Mouse (Mus musculus) testis, adult 2 months (tissue): ENCODE data around the gene Rps15. TPM values are rescaled to one million over a fixed set of nuclear protein-coding genes. Genes with fewer than 3 reads are reported as not detected.

ENCODE experiments used
- H3K27ac ChIP-seq: fragments of 200-500 bp; 2 replicates; pipeline ENCODE4 v1.5.1; 2012; ENCODE audit warnings: low read depth, low read length; ENCODE audit not compliant: control insufficient read depth, insufficient read depth
- H3K27me3 ChIP-seq: fragments of 200-500 bp; 2 replicates; pipeline ENCODE4 v1.6.1; 2012; ENCODE audit warnings: mild to moderate bottlenecking, low read length, moderate library complexity; ENCODE audit not compliant: control insufficient read depth, insufficient read depth
- H3K36me3 ChIP-seq: fragments of 200-500 bp; 2 replicates; pipeline ENCODE4 v1.6.1; 2012; ENCODE audit warnings: mild to moderate bottlenecking, low read length; ENCODE audit not compliant: control insufficient read depth, insufficient read depth
- H3K4me1 ChIP-seq: fragments of 200-500 bp; 2 replicates; pipeline ENCODE4 v1.6.1; 2012; ENCODE audit warnings: low read length; ENCODE audit not compliant: control insufficient read depth, insufficient read depth
- H3K4me3 ChIP-seq: fragments of 200-500 bp; 2 replicates; pipeline ENCODE4 v1.5.1; 2012; ENCODE audit warnings: low read depth, mild to moderate bottlenecking, low read length, moderate library complexity, mixed read lengths; ENCODE audit not compliant: control insufficient read depth
- CTCF ChIP-seq: fragments of 200-500 bp; IDR thresholded peaks from 2 replicates; pipeline ENCODE4 v1.5.1; 2012; ENCODE audit warnings: low read depth, mild to moderate bottlenecking, inconsistent platforms, low read length, moderate library complexity; ENCODE audit not compliant: control insufficient read depth, insufficient read depth, insufficient replicate concordance
- POLR2A ChIP-seq: fragments of 200-500 bp; IDR thresholded peaks from 2 replicates; pipeline ENCODE4 v1.6.1; 2012; ENCODE audit warnings: low read depth, mild to moderate bottlenecking, inconsistent platforms, low read length, moderate library complexity; ENCODE audit not compliant: control insufficient read depth
- polyA plus RNA-seq: library from polyadenylated mRNA; depleted of rRNA; stranded (reverse); fragments of >200 nt; gene quantifications from 2 replicates; pipeline ENCODE4 v1.2.3, GENCODE M21; 2012

The Rps15 gene
- polyA plus RNA-seq, 1 experiment: 672 TPM

DNA sequence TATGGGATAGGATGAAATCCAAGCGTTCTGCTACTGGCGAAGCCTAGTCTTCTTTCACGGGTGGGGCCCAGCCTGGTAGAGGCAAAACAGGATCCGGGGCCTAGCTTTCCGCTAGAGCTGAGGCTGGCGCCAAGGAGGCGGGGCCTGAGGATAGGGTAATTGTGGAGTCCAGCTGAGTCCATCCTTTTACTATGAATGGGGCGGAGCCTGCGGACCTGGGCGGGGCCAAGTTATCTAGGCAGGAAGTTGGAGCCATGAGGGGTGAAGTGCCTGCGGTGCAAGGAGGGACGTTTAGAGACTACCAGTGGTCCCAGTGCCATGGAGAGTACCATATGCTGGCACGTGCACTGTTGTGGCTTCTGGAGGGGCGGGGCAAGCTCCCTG lies 30.7 kb upstream of the Rps15 start:
- H3K36me3 ChIP-seq: no peaks in the 10 kb centered on the region
- H3K4me3 ChIP-seq: peak overlapping the region; percentile 83
- H3K27ac ChIP-seq: peak overlapping the region; percentile 84
- H3K4me1 ChIP-seq: peaks cover 19% of the 10 kb centered on the region
- H3K27me3 ChIP-seq: no peaks in the 10 kb centered on the region
- no peak for TF ChIP-seq POLR2A
- no peak for TF ChIP-seq CTCF

- peaks cover 19% of the 10 kb centered on the region for H3K4me1 ChIP-seq
- H3K27ac ChIP-seq: no peak overlapping the region
- H3K36me3 ChIP-seq: no peaks in the 10 kb centered on the region
- TF ChIP-seq CTCF (no peak), POLR2A (no peak)
- no peak overlapping the region for H3K4me3 ChIP-seq
- no peaks in the 10 kb centered on the region for H3K27me3 ChIP-seq
These were observed 30.1 kb upstream of the Rps15 start for GRCm38 (mm10) chr10:80262169-80262568.

DNA sequence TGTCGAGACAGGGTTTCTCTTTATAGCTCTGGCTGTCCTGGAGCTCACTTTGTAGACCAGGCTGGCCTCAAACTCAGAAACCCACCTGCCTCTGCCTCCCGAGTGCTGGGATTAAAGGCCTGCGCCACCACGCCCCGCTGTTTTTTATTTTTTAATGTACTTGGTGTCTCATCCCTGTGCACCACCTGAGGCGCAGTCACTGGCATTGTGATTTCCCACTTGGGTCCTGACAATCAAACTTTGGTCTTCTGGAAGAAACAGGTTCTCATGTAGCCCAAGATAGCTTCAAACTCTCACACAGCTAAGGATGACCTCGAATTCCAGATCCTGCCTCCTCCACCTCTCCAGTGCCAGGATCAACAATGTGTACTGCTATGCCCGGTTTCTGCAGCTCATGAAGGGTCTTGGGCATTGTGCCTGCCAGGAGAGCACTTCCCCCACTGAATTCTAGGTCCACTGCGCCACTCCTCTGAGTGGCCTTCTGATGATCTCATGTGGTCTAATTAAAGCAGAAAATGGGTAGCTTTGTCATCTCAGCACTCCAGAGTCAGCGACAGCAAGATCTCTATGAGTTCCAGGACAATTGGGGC lies 29.4 kb upstream of the Rps15 start:
- no peak for TF ChIP-seq POLR2A
- no peak for TF ChIP-seq CTCF
- H3K36me3 ChIP-seq: no peaks in the 10 kb centered on the region
- H3K27me3 ChIP-seq: no peaks in the 10 kb centered on the region
- no peak overlapping the region for H3K27ac ChIP-seq
- H3K4me3 ChIP-seq: no peak overlapping the region
- H3K4me1 ChIP-seq: peaks cover 19% of the 10 kb centered on the region

- peak overlapping the region; percentile 96 for H3K27ac ChIP-seq
- peak overlapping the region; percentile 91 for H3K4me3 ChIP-seq
- H3K27me3 ChIP-seq: no peaks in the 10 kb centered on the region
- H3K36me3 ChIP-seq: no peaks in the 10 kb centered on the region
- peaks cover 19% of the 10 kb centered on the region for H3K4me1 ChIP-seq
- TF ChIP-seq CTCF: no peak
- peak; percentile 91 for TF ChIP-seq POLR2A
These were observed 27.7 kb upstream of the Rps15 start for GRCm38 (mm10) chr10:80264341-80265148.

- Histone ChIP-seq H3K27me3 (no peaks in the 10 kb centered on the region), H3K27ac (peak overlapping the region; percentile 96), H3K36me3 (no peaks in the 10 kb centered on the region; the same call in 1 of the 2 replicates), H3K4me3 (peak overlapping the region; percentile 91), H3K4me1 (peaks cover 19% of the 10 kb centered on the region)
- TF ChIP-seq CTCF: no peak
- TF ChIP-seq POLR2A: no peak
These were observed 27.1 kb upstream of the Rps15 start for GRCm38 (mm10) chr10:80265149-80265486.

GRCm38 (mm10) chr10:80270099-80270498 lies 22.2 kb upstream of the Rps15 start:
- Histone ChIP-seq H3K4me1 (peaks cover 8% of the 10 kb centered on the region), H3K4me3 (no peak overlapping the region), H3K27me3 (no peaks in the 10 kb centered on the region), H3K27ac (no peak overlapping the region), H3K36me3 (peaks cover 3% of the 10 kb centered on the region)
- TF ChIP-seq POLR2A (no peak), CTCF (no peak)

DNA sequence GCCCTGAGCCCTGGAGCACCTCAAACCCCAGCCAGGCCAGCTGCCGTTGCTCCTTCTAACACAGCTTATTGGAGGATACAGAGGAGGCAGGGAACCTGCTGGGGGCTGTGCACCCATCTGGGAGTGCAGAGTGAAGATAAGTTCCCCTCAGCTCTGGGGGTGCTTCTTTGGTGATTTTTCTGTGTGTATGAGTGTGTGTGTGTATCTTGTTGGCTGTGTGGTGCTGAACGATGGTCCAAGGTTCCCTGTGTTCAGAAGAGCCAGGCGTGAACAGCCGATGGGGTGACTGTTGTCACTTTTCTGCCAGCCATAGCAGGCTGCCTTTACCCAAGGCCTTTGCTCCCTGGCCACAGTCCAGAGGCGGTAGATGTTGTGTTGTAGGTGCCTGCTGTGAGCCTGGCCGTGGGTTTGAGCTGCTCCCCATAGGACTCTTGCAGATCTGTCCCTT lies 21.5 kb upstream of the Rps15 start:
- peaks cover 8% of the 10 kb centered on the region for H3K4me1 ChIP-seq
- no peak for TF ChIP-seq CTCF
- TF ChIP-seq POLR2A: no peak
- peaks cover 3% of the 10 kb centered on the region for H3K36me3 ChIP-seq
- no peaks in the 10 kb centered on the region for H3K27me3 ChIP-seq
- no peak overlapping the region for H3K4me3 ChIP-seq
- no peak overlapping the region for H3K27ac ChIP-seq
